Mouse (Mus musculus) E14TG2a.4 (cell line): ENCODE data around the gene Rps6ka2.

Experiments used
- CTCF ChIP-seq: conservative IDR thresholded peaks from 2 replicates; pipeline ENCODE4 v1.5.1; 2014; ENCODE audit warnings: low read length
- NANOG ChIP-seq: IDR thresholded peaks from 2 replicates; pipeline ENCODE4 v1.6.1; 2014; ENCODE audit warnings: borderline replicate concordance, low read length, mixed read lengths
- POU5F1 ChIP-seq: IDR thresholded peaks from 2 replicates; pipeline ENCODE4 v1.6.1; 2014; ENCODE audit warnings: low read length, borderline replicate concordance

GRCm38 (mm10) chr17:7258748-7259359, 88.9 kb downstream of the Rps6ka2 start:
- TF ChIP-seq CTCF, result no peak
- TF ChIP-seq POU5F1, result no peak
- no peak for TF ChIP-seq NANOG
